Mouse (Mus musculus) midbrain, postnatal 0 days (tissue): ENCODE results near the gene Trhde. TPM values are rescaled to one million over a fixed set of nuclear protein-coding genes. Genes with fewer than 3 reads are reported as not detected.
A peak's percentile ranks its signal among the peaks of the same experiment; 100 is the strongest.

Source experiments
- ATAC-seq: fragments of 200-750 bp; cut with Nextera tagmentation; 2 replicates; pipeline ENCODE4 v1.8.0; 2017; ENCODE audit warnings: moderate number of reproducible peaks, mild to moderate bottlenecking, moderate TSS enrichment, moderate library complexity; ENCODE audit not compliant: low FRiP score
- DNase-seq: peaks from one replicate; pipeline ENCODE4 v3.0.0-alpha.2; 2015; ENCODE audit warnings: low spot score
- H3K27ac ChIP-seq: fragments of 300-500 bp; sonication (generic); 2 replicates; pipeline ENCODE4 v1.5.1; 2014; ENCODE audit warnings: low read depth, mild to moderate bottlenecking, low read length, mixed read lengths
- H3K27me3 ChIP-seq: fragments of 300-500 bp; sonication (generic); 2 replicates; pipeline ENCODE4 v1.6.1; 2014; ENCODE audit warnings: low read length, control low read depth, mixed read lengths; ENCODE audit not compliant: insufficient read depth
- H3K36me3 ChIP-seq: fragments of 300-500 bp; sonication (generic); 2 replicates; pipeline ENCODE4 v1.6.1; 2014; ENCODE audit warnings: low read length, control low read depth, mixed read lengths; ENCODE audit not compliant: insufficient read depth
- H3K4me1 ChIP-seq: fragments of 300-500 bp; sonication (generic); 2 replicates; pipeline ENCODE4 v1.6.1; 2014; ENCODE audit warnings: mild to moderate bottlenecking, control low read depth, antibody characterized with exemption, low read length, mixed read lengths; ENCODE audit not compliant: insufficient read depth
- H3K4me2 ChIP-seq: fragments of 300-500 bp; sonication (generic); 2 replicates; pipeline ENCODE4 v1.6.1; 2014; ENCODE audit warnings: low read depth, mild to moderate bottlenecking, low read length, mixed read lengths; ENCODE audit not compliant: poor library complexity, severe bottlenecking
- H3K4me3 ChIP-seq: fragments of 300-500 bp; sonication (generic); 2 replicates; pipeline ENCODE4 v1.5.1; 2014; ENCODE audit warnings: low read depth, mild to moderate bottlenecking, low read length, moderate library complexity
- H3K9ac ChIP-seq: fragments of 300-500 bp; sonication (generic); replicated peaks from 2 replicates; pipeline ENCODE4 v1.6.1; 2014; ENCODE audit warnings: mild to moderate bottlenecking, low read length, moderate library complexity, mixed read lengths; ENCODE audit not compliant: poor library complexity, severe bottlenecking
- H3K9me3 ChIP-seq: fragments of 300-500 bp; sonication (generic); 2 replicates; pipeline ENCODE4 v1.6.1; 2016; ENCODE audit warnings: low read length, control low read depth
- CTCF ChIP-seq: IDR thresholded peaks from 2 replicates; pipeline ENCODE4 v1.5.1; 2016; ENCODE audit warnings: antibody characterized with exemption, mild to moderate bottlenecking
- WGBS: fragments of 180-500 bp; shearing (Covaris S2); extraction: QIAGEN DNeasy Blood & Tissue Kit; methylation state at CpG from one replicate; pipeline ENCODE4 v1.1.7; 2014; 5-methylcytosine and 5-hydroxymethylcytosine counted together
- polyA plus RNA-seq: library from polyadenylated mRNA; unstranded; fragments of >200 nt; fragmentation: Nextera tagmentation; extraction: Ambion mirVana; gene quantifications from 2 replicates; pipeline ENCODE4 v1.2.1, GENCODE M21; 2015
- total RNA-seq: library from RNA; depleted of rRNA; stranded (reverse); fragments of >200 nt; gene quantifications from 2 replicates; pipeline ENCODE4 v1.2.3, GENCODE M21; 2014

Gene Trhde
- total and polyA plus RNA-seq, 2 experiments from 2014 or later: 5.5 to 22.6 TPM

GRCm38 (mm10) chr10:114735111-114735510, 67.0 kb downstream of the Trhde start:
- TF ChIP-seq CTCF: no peak
- no peak for DNase-seq
- WGBS: 91% methylated on average over 2 of the region's 2 CpGs
- H3K27me3 ChIP-seq: no peaks in the 10 kb centered on the region
- no peak overlapping the region for H3K9ac ChIP-seq
- H3K27ac ChIP-seq: no peak overlapping the region
- no peak overlapping the region for H3K4me2 ChIP-seq
- ATAC-seq: no peak
- H3K4me1 ChIP-seq: no peaks in the 10 kb centered on the region
- H3K36me3 ChIP-seq: no peaks in the 10 kb centered on the region
- H3K9me3 ChIP-seq: no peaks in the 10 kb centered on the region
- H3K4me3 ChIP-seq: no peak overlapping the region

- no peak overlapping the region for H3K4me3 ChIP-seq
- no peaks in the 10 kb centered on the region for H3K9me3 ChIP-seq
- ATAC-seq (no peak), DNase-seq (no peak)
- H3K27me3 ChIP-seq: no peaks in the 10 kb centered on the region
- no peaks in the 10 kb centered on the region for H3K4me1 ChIP-seq
- H3K36me3 ChIP-seq: no peaks in the 10 kb centered on the region
- no peak overlapping the region for H3K4me2 ChIP-seq
- H3K9ac ChIP-seq: no peak overlapping the region
- 74% methylated on average over 2 of the region's 2 CpGs for WGBS
- peak; percentile 18; the same call in 1 of the 2 replicates for TF ChIP-seq CTCF
- no peak overlapping the region for H3K27ac ChIP-seq
These were observed 76.5 kb downstream of the Trhde start for GRCm38 (mm10) chr10:114725591-114725990.

GRCm38 (mm10) chr10:114701791-114702190, 100.3 kb downstream of the Trhde start:
- H3K4me3 ChIP-seq: no peak overlapping the region
- no peaks in the 10 kb centered on the region for H3K27me3 ChIP-seq
- H3K9ac ChIP-seq: no peak overlapping the region
- H3K4me2 ChIP-seq: no peak overlapping the region
- H3K27ac ChIP-seq: no peak overlapping the region
- no peaks in the 10 kb centered on the region for H3K36me3 ChIP-seq
- DNase-seq: peak; percentile 32
- 0 out of 2 replicates have a peak, but pooled peaks have one; percentile 58 for ATAC-seq
- H3K9me3 ChIP-seq: no peaks in the 10 kb centered on the region
- TF ChIP-seq CTCF: no peak
- H3K4me1 ChIP-seq: no peaks in the 10 kb centered on the region

GRCm38 (mm10) chr10:114671791-114672415, 130.2 kb downstream of the Trhde start:
- Histone ChIP-seq H3K9me3 (no peaks in the 10 kb centered on the region), H3K4me3 (no peak overlapping the region), H3K27ac (no peak overlapping the region), H3K27me3 (no peaks in the 10 kb centered on the region), H3K9ac (no peak overlapping the region), H3K4me1 (no peaks in the 10 kb centered on the region), H3K36me3 (no peaks in the 10 kb centered on the region), H3K4me2 (no peak overlapping the region)
- TF ChIP-seq CTCF: no peak
- no peak for DNase-seq
- no peak for ATAC-seq
- WGBS: 18% methylated on average over 6 of the region's 6 CpGs

GRCm38 (mm10) chr10:114593046-114593445, 209.1 kb downstream of the Trhde start:
- H3K27ac ChIP-seq: no peak overlapping the region
- H3K4me2 ChIP-seq: no peak overlapping the region
- ATAC-seq (no peak), DNase-seq (no peak)
- no peak overlapping the region for H3K4me3 ChIP-seq
- H3K9me3 ChIP-seq: no peaks in the 10 kb centered on the region
- H3K36me3 ChIP-seq: no peaks in the 10 kb centered on the region
- WGBS: 86% methylated on average over 3 of the region's 3 CpGs
- H3K27me3 ChIP-seq: no peaks in the 10 kb centered on the region
- H3K9ac ChIP-seq: no peak overlapping the region
- TF ChIP-seq CTCF: no peak
- H3K4me1 ChIP-seq: no peaks in the 10 kb centered on the region

- WGBS: 72% methylated on average over 2 of the region's 2 CpGs
- Histone ChIP-seq H3K9ac (no peak overlapping the region), H3K9me3 (no peaks in the 10 kb centered on the region), H3K4me3 (no peak overlapping the region), H3K4me2 (no peak overlapping the region), H3K27ac (no peak overlapping the region), H3K4me1 (no peaks in the 10 kb centered on the region), H3K27me3 (no peaks in the 10 kb centered on the region), H3K36me3 (no peaks in the 10 kb centered on the region)
- ATAC-seq (no peak), DNase-seq (peak; percentile 46)
- TF ChIP-seq CTCF: no peak
These were observed 223.2 kb downstream of the Trhde start for GRCm38 (mm10) chr10:114578926-114579325.
